Mouse (Mus musculus) myocyte (in vitro differentiated cells): ENCODE measurements around the gene Sun2.
A peak's percentile ranks its signal among the peaks of the same experiment; 100 is the strongest.

Experiments
- E2F4 ChIP-seq: IDR thresholded peaks from one replicate; pipeline ENCODE4 v1.6.1; 2011; ENCODE audit warnings: mild to moderate bottlenecking, control low read depth, moderate library complexity; ENCODE audit not compliant: insufficient read depth
- MYOD1 ChIP-seq, 3 experiments: IDR thresholded peaks; one replicate each; pipeline ENCODE4 v1.6.1; 2011; ENCODE audit warnings: control low read depth in 2 of 3, low read depth in 2 of 3, mild to moderate bottlenecking in 2 of 3, moderate library complexity in 1 of 3; ENCODE audit not compliant: insufficient read length in 2 of 3, control insufficient read depth in 1 of 3
- POLR2A ChIP-seq: IDR thresholded peaks from one replicate; pipeline ENCODE4 v1.6.1; 2011; ENCODE audit warnings: low read depth, mild to moderate bottlenecking, control low read depth, moderate library complexity; ENCODE audit not compliant: insufficient read length
- REST ChIP-seq: IDR thresholded peaks from one replicate; pipeline ENCODE4 v1.6.1; 2011; ENCODE audit warnings: mild to moderate bottlenecking, control low read depth, moderate library complexity; ENCODE audit not compliant: insufficient read depth, insufficient read length

GRCm38 (mm10) chr15:79774117-79775027 is 32.0 kb upstream of the Sun2 start:
- peak; percentile 71 for TF ChIP-seq POLR2A
- TF ChIP-seq E2F4 = no peak
- no peak for TF ChIP-seq REST
- peak in 2 of 3 experiments; percentile 1 to 71 for TF ChIP-seq MYOD1 (IDR thresholded peaks at IDR 0.05; ENCODE audit: control insufficient read depth in 1 of 3, insufficient read length in 2 of 3, low read depth in 2 of 3)
